Mouse (Mus musculus) ovary, adult 2 months (tissue): ENCODE results near the gene Zwint. TPM values are rescaled to one million over a fixed set of nuclear protein-coding genes. Genes with fewer than 3 reads are reported as not detected.

Source experiments
- polyA plus RNA-seq: library from polyadenylated mRNA; depleted of rRNA; stranded (reverse); fragments of >200 nt; gene quantifications from 2 replicates; pipeline ENCODE4 v1.2.3, GENCODE M21; 2012; rRNA removed

Gene Zwint
- 37.0 and 49.9 TPM in 2 replicates for polyA plus RNA-seq

GRCm38 (mm10) chr10:72654270-72655016, at the start of gene Zwint:
Gene Zwint, plus strand, starts transcription at chr10:72654845.

